Mouse (Mus musculus): ENCODE results near the gene Nek11. TPM values are rescaled to one million over a fixed set of nuclear protein-coding genes. Genes with fewer than 3 reads are reported as not detected.

Nek11 gene
- polyA plus RNA-seq, 1 experiment from 2014 or later = 0.50 TPM

- H3K27ac ChIP-seq = no peak overlapping the region
- no peak for DNase-seq (ENCODE audit: extremely low spot score, low spot score)
- no peaks in the 10 kb centered on the region for H3K36me3 ChIP-seq (replicated peaks)
- no peaks in the 10 kb centered on the region for H3K27me3 ChIP-seq (ENCODE audit: poor library complexity, severe bottlenecking)
- WGBS = 90% methylated on average over 5 of the region's 5 CpGs
- no peaks in the 10 kb centered on the region for H3K9me3 ChIP-seq
- H3K4me3 ChIP-seq = no peak overlapping the region
- no peaks in the 10 kb centered on the region for H3K4me1 ChIP-seq
Observed at GRCm38 (mm10) chr9:105363520-105364231, 31.6 kb downstream of the Nek11 start.

GRCm38 (mm10) chr9:105362181-105362580 is 33.1 kb downstream of the Nek11 start:
- H3K9me3 ChIP-seq = no peaks in the 10 kb centered on the region
- 86% methylated on average over 2 of the region's 2 CpGs for WGBS
- no peak overlapping the region for H3K27ac ChIP-seq
- no peaks in the 10 kb centered on the region for H3K4me1 ChIP-seq
- no peaks in the 10 kb centered on the region for H3K36me3 ChIP-seq (replicated peaks)
- DNase-seq (ENCODE audit: extremely low spot score, low spot score) = no peak
- H3K4me3 ChIP-seq = no peak overlapping the region
- no peaks in the 10 kb centered on the region for H3K27me3 ChIP-seq (ENCODE audit: poor library complexity, severe bottlenecking)

DNA sequence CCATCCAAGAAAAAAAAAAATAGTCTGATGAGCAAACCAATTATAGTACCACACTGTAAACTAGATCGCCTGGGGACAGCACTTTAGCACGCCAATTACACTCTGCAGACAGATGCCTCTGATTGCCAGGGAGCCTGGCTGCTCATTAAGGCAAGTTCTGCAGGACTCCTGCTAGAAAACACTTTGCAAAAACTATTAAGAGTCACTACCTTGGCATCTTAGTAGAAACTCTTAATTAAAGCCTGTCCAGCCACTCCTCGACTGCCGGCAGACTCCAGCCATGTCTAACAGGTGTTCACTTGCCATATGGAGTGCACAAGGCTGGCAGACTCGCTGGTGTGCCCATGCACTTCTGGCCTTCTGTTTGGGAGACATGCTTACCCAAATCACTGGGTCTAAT is 46.3 kb downstream of the Nek11 start:
- DNase-seq (ENCODE audit: extremely low spot score, low spot score) = no peak
- Histone ChIP-seq H3K9me3 (no peaks in the 10 kb centered on the region), H3K27me3 (ENCODE audit: poor library complexity, severe bottlenecking) (no peaks in the 10 kb centered on the region), H3K36me3 (replicated peaks) (no peaks in the 10 kb centered on the region), H3K4me3 (no peak overlapping the region), H3K27ac (no peak overlapping the region), H3K4me1 (peaks cover 3% of the 10 kb centered on the region; the same call in 1 of the 2 replicates)
- 74% methylated on average over 5 of the region's 5 CpGs for WGBS

DNA sequence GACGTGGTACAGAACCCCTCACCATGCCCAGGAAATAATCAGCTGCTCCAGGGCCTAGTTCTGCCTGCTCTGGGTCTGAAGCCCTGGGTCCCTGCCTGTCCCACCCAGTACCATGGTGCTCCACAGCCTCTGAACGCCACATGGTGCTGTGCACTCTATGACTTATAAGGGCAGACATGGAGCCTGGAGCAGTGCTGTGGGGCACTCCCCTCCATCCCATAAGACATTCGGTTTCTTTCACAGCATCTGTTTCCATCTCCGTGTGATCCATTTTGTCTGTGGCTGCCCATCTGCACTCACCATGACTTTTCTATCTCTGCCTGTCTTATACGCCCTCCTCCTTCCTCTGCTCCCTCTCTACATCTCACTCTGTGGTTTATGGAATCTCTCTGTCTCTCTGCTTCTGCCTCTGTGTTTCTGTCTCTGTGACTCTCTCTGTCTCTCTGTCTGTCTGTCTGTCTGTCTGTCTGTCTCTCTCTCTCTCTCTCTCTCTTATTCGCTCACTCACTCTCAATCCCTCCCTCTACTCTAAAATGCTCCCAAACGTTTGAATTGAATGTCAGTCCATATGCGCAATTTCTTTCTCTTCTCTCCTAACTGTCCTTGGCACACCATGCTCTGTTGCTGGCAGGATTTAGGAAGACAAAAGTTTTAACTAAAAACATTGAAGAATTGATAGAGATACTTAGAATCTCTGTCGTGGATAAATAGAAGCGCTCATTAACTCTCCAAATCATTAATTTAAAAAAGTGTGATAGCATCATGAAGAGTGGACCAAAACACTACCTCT is 46.9 kb downstream of the Nek11 start:
- H3K4me3 ChIP-seq = no peak overlapping the region
- DNase-seq (ENCODE audit: extremely low spot score, low spot score) = no peak
- H3K4me1 ChIP-seq = peaks cover 3% of the 10 kb centered on the region; the same call in 1 of the 2 replicates
- no peaks in the 10 kb centered on the region for H3K27me3 ChIP-seq (ENCODE audit: poor library complexity, severe bottlenecking)
- peaks cover 3% of the 10 kb centered on the region; the same call in 1 of the 2 replicates for H3K9me3 ChIP-seq
- 87% methylated on average over 10 of the region's 10 CpGs for WGBS
- no peaks in the 10 kb centered on the region for H3K36me3 ChIP-seq (replicated peaks)
- peak overlapping the region; percentile 35; the same call in 1 of the 2 replicates for H3K27ac ChIP-seq

DNA sequence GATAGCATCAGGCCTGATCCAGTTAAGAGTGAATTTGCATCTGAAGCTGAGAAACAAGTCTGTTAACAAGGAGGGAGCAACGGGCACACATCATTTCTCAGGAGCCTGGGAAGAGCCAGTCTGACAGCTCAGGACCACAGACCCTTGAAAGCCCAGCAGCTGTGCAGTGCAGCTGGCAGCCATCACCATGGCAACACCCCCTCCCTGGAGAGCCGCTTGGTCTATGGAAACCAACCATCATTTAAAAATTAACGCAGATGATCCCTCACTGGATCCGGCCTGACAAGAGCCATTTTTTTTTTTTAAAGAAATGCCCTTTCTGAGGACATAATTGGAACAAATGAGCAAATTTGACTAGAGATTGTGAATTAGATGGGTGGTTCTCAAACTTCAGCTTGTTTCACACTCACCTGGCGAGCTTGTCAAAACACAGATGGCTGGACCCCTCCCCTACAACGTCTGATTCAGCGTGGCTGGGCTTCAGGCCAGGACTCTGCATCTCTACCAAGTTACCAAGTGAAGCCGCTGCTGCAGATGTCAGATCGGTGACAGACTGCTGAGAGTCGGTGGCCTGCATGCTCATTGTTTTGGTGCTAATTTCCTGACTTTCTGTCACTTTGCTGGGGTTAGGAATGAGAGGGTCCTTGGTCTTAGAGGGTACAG is 52.2 kb downstream of the Nek11 start:
- WGBS = 77% methylated on average over 10 of the region's 10 CpGs
- H3K4me1 ChIP-seq = no peaks in the 10 kb centered on the region; the same call in 1 of the 2 replicates
- peak; percentile 15 for DNase-seq (ENCODE audit: extremely low spot score, low spot score)
- no peaks in the 10 kb centered on the region for H3K27me3 ChIP-seq (ENCODE audit: poor library complexity, severe bottlenecking)
- no peaks in the 10 kb centered on the region for H3K36me3 ChIP-seq (replicated peaks)
- H3K27ac ChIP-seq = no peak overlapping the region
- H3K4me3 ChIP-seq = no peak overlapping the region
- H3K9me3 ChIP-seq = peaks cover 5% of the 10 kb centered on the region; the same call in 1 of the 2 replicates

- Histone ChIP-seq H3K4me3 (no peak overlapping the region), H3K27me3 (ENCODE audit: poor library complexity, severe bottlenecking) (no peaks in the 10 kb centered on the region), H3K36me3 (replicated peaks) (no peaks in the 10 kb centered on the region), H3K9me3 (peaks cover 5% of the 10 kb centered on the region; the same call in 1 of the 2 replicates), H3K27ac (no peak overlapping the region), H3K4me1 (no peaks in the 10 kb centered on the region)
- DNase-seq (ENCODE audit: extremely low spot score, low spot score) = no peak
- 87% methylated on average over 3 of the region's 3 CpGs for WGBS
Observed at GRCm38 (mm10) chr9:105342565-105342964, 52.8 kb downstream of the Nek11 start.

- Histone ChIP-seq H3K4me3 (no peak overlapping the region), H3K9me3 (no peaks in the 10 kb centered on the region), H3K36me3 (replicated peaks) (no peaks in the 10 kb centered on the region), H3K27ac (no peak overlapping the region), H3K27me3 (ENCODE audit: poor library complexity, severe bottlenecking) (no peaks in the 10 kb centered on the region), H3K4me1 (no peaks in the 10 kb centered on the region)
- WGBS = 81% methylated on average over 4 of the region's 4 CpGs
- no peak for DNase-seq (ENCODE audit: extremely low spot score, low spot score)
Observed at GRCm38 (mm10) chr9:105332436-105333016, 62.8 kb downstream of the Nek11 start.

GRCm38 (mm10) chr9:105321856-105322255 is 73.5 kb downstream of the Nek11 start:
- Histone ChIP-seq H3K4me1 (no peaks in the 10 kb centered on the region), H3K27me3 (ENCODE audit: poor library complexity, severe bottlenecking) (no peaks in the 10 kb centered on the region), H3K9me3 (no peaks in the 10 kb centered on the region), H3K36me3 (replicated peaks) (no peaks in the 10 kb centered on the region), H3K27ac (no peak overlapping the region), H3K4me3 (no peak overlapping the region)
- 91% methylated on average over 10 of the region's 10 CpGs for WGBS
- DNase-seq (ENCODE audit: extremely low spot score, low spot score) = no peak

DNA sequence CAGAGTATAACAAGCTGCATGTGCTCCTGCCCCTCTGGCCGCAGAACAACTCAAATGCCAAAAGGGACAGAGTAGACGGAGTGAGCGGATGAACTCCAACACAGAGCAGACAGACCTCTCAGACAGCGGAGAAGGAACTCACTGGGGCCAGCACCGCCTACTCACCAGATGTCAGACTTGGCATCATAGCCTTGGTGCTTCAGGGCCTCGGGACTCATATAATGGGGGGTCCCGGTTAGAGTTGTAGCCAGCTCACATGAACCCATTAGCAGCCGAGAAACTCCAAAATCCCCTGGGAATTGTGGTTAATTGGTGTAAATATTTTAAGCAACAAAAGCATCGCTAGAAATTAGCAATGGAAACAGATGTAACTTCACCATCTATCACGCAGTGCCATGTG is 82.1 kb downstream of the Nek11 start:
- no peak for DNase-seq (ENCODE audit: extremely low spot score, low spot score)
- H3K27ac ChIP-seq = no peak overlapping the region
- H3K4me1 ChIP-seq = no peaks in the 10 kb centered on the region
- WGBS = 86% methylated on average over 10 of the region's 10 CpGs
- no peaks in the 10 kb centered on the region for H3K27me3 ChIP-seq (ENCODE audit: poor library complexity, severe bottlenecking)
- H3K36me3 ChIP-seq (replicated peaks) = no peaks in the 10 kb centered on the region
- no peaks in the 10 kb centered on the region for H3K9me3 ChIP-seq
- no peak overlapping the region for H3K4me3 ChIP-seq

DNA sequence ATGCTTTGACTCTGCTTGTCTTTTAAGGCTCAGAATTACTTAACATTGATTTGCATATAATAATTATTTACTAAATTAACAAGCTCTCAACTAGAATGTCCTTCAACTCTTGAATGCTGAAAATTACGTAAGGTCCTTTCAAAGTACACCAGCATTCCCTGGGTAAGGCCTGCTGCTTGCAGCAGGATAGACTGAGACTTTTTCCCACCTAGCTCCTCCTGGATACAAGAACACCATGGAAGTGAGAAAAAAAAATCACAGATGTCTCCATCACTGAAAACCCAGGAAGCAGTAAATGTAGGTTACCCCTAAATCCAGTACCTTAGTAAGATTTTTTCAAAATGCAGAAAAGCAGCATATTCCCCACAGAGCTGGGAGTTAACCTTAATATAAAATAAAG is 82.6 kb downstream of the Nek11 start:
- no peak overlapping the region for H3K4me3 ChIP-seq
- no peaks in the 10 kb centered on the region for H3K9me3 ChIP-seq
- H3K27me3 ChIP-seq (ENCODE audit: poor library complexity, severe bottlenecking) = no peaks in the 10 kb centered on the region
- no peak for DNase-seq (ENCODE audit: extremely low spot score, low spot score)
- no peak overlapping the region for H3K27ac ChIP-seq
- WGBS = 96% methylated on average over 1 of the region's 1 CpGs
- no peaks in the 10 kb centered on the region for H3K4me1 ChIP-seq
- H3K36me3 ChIP-seq (replicated peaks) = no peaks in the 10 kb centered on the region

GRCm38 (mm10) chr9:105309553-105310281 is 85.6 kb downstream of the Nek11 start:
- Histone ChIP-seq H3K4me1 (no peaks in the 10 kb centered on the region), H3K9me3 (no peaks in the 10 kb centered on the region), H3K36me3 (replicated peaks) (no peaks in the 10 kb centered on the region), H3K4me3 (no peak overlapping the region), H3K27ac (no peak overlapping the region), H3K27me3 (ENCODE audit: poor library complexity, severe bottlenecking) (no peaks in the 10 kb centered on the region)
- 51% methylated on average over 9 of the region's 9 CpGs for WGBS
- peak; percentile 17 for DNase-seq (ENCODE audit: extremely low spot score, low spot score)

GRCm38 (mm10) chr9:105306042-105306441 is 89.3 kb downstream of the Nek11 start:
- Histone ChIP-seq H3K27ac (no peak overlapping the region), H3K36me3 (replicated peaks) (no peaks in the 10 kb centered on the region), H3K4me1 (no peaks in the 10 kb centered on the region), H3K4me3 (no peak overlapping the region), H3K27me3 (ENCODE audit: poor library complexity, severe bottlenecking) (no peaks in the 10 kb centered on the region), H3K9me3 (no peaks in the 10 kb centered on the region)
- no peak for DNase-seq (ENCODE audit: extremely low spot score, low spot score)
- 86% methylated on average over 2 of the region's 2 CpGs for WGBS

Data from forebrain, embryonic 10.5 days (tissue).